Mouse (Mus musculus): ENCODE results near the gene Gpc4. TPM values are rescaled to one million over a fixed set of nuclear protein-coding genes. Genes with fewer than 3 reads are reported as not detected.

Gpc4 gene
- total and polyA plus RNA-seq, 3 experiments = 5.1 to 9.4 TPM; not detected in 1

- Histone ChIP-seq H3K9ac (ENCODE audit: control insufficient read depth, low read depth, low read length, poor library complexity, severe bottlenecking) (no peak overlapping the region), H3K36me3 (ENCODE audit: control insufficient read depth in 1 of 2, insufficient read depth in 2 of 2, low read length in 2 of 2) (no peaks in the 10 kb centered on the region), H3K4me3 (ENCODE audit: control insufficient read depth in 1 of 2, insufficient read depth in 1 of 2, low read depth in 2 of 2, low read length in 2 of 2) (no peak overlapping the region), H3K27me3 (ENCODE audit: control insufficient read depth in 1 of 2, insufficient read depth in 2 of 2, low read length in 2 of 2) (no peaks in the 10 kb centered on the region), H3K9me3 (replicated peaks; ENCODE audit: insufficient read depth, low read length) (no peaks in the 10 kb centered on the region), H3K4me1 (ENCODE audit: control insufficient read depth in 1 of 2, insufficient read depth in 2 of 2, low read length in 2 of 2) (no peaks in the 10 kb centered on the region), H3K79me2 (ENCODE audit: control insufficient read depth, insufficient read depth, low read length, poor library complexity) (no peaks in the 10 kb centered on the region), H3K27ac (ENCODE audit: control insufficient read depth, low read depth, low read length) (no peak overlapping the region)
- no peak for TF ChIP-seq GABPA (IDR thresholded peaks at IDR 0.05; ENCODE audit: low read depth, low read length)
- no peak for TF ChIP-seq BHLHE40 (IDR thresholded peaks at IDR 0.05; ENCODE audit: borderline replicate concordance, low read depth, low read length)
- no peak for TF ChIP-seq RCOR1 (IDR thresholded peaks at IDR 0.05; ENCODE audit: low read depth, low read length)
- no peak for TF ChIP-seq POLR2AphosphoS5 (IDR thresholded peaks at IDR 0.05; ENCODE audit: borderline replicate concordance, low read depth, low read length)
- DNase-seq (ENCODE audit: low read depth, low spot score) = no peak
Observed at GRCm38 (mm10) chrX:52053416-52053815, 111.6 kb downstream of the Gpc4 start.

GRCm38 (mm10) chrX:52052011-52052410 lies 113.0 kb downstream of the Gpc4 start:
- no peak for DNase-seq (ENCODE audit: low read depth, low spot score)
- Histone ChIP-seq H3K4me3 (ENCODE audit: control insufficient read depth in 1 of 2, insufficient read depth in 1 of 2, low read depth in 2 of 2, low read length in 2 of 2) (no peak overlapping the region), H3K9ac (ENCODE audit: control insufficient read depth, low read depth, low read length, poor library complexity, severe bottlenecking) (no peak overlapping the region), H3K9me3 (replicated peaks; ENCODE audit: insufficient read depth, low read length) (no peaks in the 10 kb centered on the region), H3K36me3 (ENCODE audit: control insufficient read depth in 1 of 2, insufficient read depth in 2 of 2, low read length in 2 of 2) (no peaks in the 10 kb centered on the region), H3K27ac (ENCODE audit: control insufficient read depth, low read depth, low read length) (no peak overlapping the region), H3K27me3 (ENCODE audit: control insufficient read depth in 1 of 2, insufficient read depth in 2 of 2, low read length in 2 of 2) (no peaks in the 10 kb centered on the region), H3K4me1 (ENCODE audit: control insufficient read depth in 1 of 2, insufficient read depth in 2 of 2, low read length in 2 of 2) (no peaks in the 10 kb centered on the region), H3K79me2 (ENCODE audit: control insufficient read depth, insufficient read depth, low read length, poor library complexity) (no peaks in the 10 kb centered on the region)
- TF ChIP-seq E2F4 (IDR thresholded peaks at IDR 0.05; ENCODE audit: borderline replicate concordance, low read depth, low read length) (no peak), UBTF (IDR thresholded peaks at IDR 0.05; ENCODE audit: borderline replicate concordance, insufficient read depth, low read depth, low read length) (no peak), NELFE (IDR thresholded peaks at IDR 0.05; ENCODE audit: low read depth, low read length) (no peak), SIN3A (IDR thresholded peaks at IDR 0.05; ENCODE audit: low read length) (no peak), ZNF384 (IDR thresholded peaks at IDR 0.05; ENCODE audit: low read depth, low read length) (no peak), MAX (IDR thresholded peaks at IDR 0.05; ENCODE audit: low read length) (no peak)

GRCm38 (mm10) chrX:52050941-52051340 lies 114.1 kb downstream of the Gpc4 start:
- H3K27me3 ChIP-seq (ENCODE audit: control insufficient read depth in 1 of 2, insufficient read depth in 2 of 2, low read length in 2 of 2) = no peaks in the 10 kb centered on the region
- no peak overlapping the region for H3K4me3 ChIP-seq (ENCODE audit: control insufficient read depth in 1 of 2, insufficient read depth in 1 of 2, low read depth in 2 of 2, low read length in 2 of 2)
- H3K27ac ChIP-seq (ENCODE audit: control insufficient read depth, low read depth, low read length) = no peak overlapping the region
- H3K9me3 ChIP-seq (replicated peaks; ENCODE audit: insufficient read depth, low read length) = no peaks in the 10 kb centered on the region
- no peak overlapping the region for H3K9ac ChIP-seq (ENCODE audit: control insufficient read depth, low read depth, low read length, poor library complexity, severe bottlenecking)
- H3K36me3 ChIP-seq (ENCODE audit: control insufficient read depth in 1 of 2, insufficient read depth in 2 of 2, low read length in 2 of 2) = no peaks in the 10 kb centered on the region
- no peaks in the 10 kb centered on the region for H3K4me1 ChIP-seq (ENCODE audit: control insufficient read depth in 1 of 2, insufficient read depth in 2 of 2, low read length in 2 of 2)
- no peaks in the 10 kb centered on the region for H3K79me2 ChIP-seq (ENCODE audit: control insufficient read depth, insufficient read depth, low read length, poor library complexity)
- DNase-seq (ENCODE audit: low read depth, low spot score) = no peak
- no peak for TF ChIP-seq UBTF (IDR thresholded peaks at IDR 0.05; ENCODE audit: borderline replicate concordance, insufficient read depth, low read depth, low read length)
- no peak for TF ChIP-seq ZMIZ1 (IDR thresholded peaks at IDR 0.05; ENCODE audit: low read depth, low read length)
- TF ChIP-seq MAX (IDR thresholded peaks at IDR 0.05; ENCODE audit: low read length) = no peak
- TF ChIP-seq KAT2A (conservative IDR thresholded peaks at IDR 0.05; ENCODE audit: low read depth, low read length) = no peak
- no peak for TF ChIP-seq TBP (IDR thresholded peaks at IDR 0.05; ENCODE audit: low read depth, low read length)
- TF ChIP-seq CHD2 (IDR thresholded peaks at IDR 0.05; ENCODE audit: low read length) = no peak
- TF ChIP-seq ZKSCAN1 (IDR thresholded peaks at IDR 0.05; ENCODE audit: low read depth, low read length) = no peak
- no peak for TF ChIP-seq USF1 (IDR thresholded peaks at IDR 0.05; ENCODE audit: low read depth, low read length)
- TF ChIP-seq ETS1 (IDR thresholded peaks at IDR 0.05; ENCODE audit: low read depth, low read length) = no peak
- TF ChIP-seq POLR2A (IDR thresholded peaks at IDR 0.05; ENCODE audit: control insufficient read depth in 1 of 2, insufficient read depth in 1 of 2, low read depth in 1 of 2, low read length in 2 of 2, poor library complexity in 1 of 2) = no peak
- no peak for TF ChIP-seq JUND (IDR thresholded peaks at IDR 0.05; ENCODE audit: low read depth, low read length)
- TF ChIP-seq TCF12 (IDR thresholded peaks at IDR 0.05; ENCODE audit: low read depth, low read length) = no peak
- TF ChIP-seq MYB (IDR thresholded peaks at IDR 0.05; ENCODE audit: low read depth, low read length) = no peak
- no peak for TF ChIP-seq NRF1 (IDR thresholded peaks at IDR 0.05; ENCODE audit: insufficient read depth, low read depth, low read length, poor library complexity, severe bottlenecking)
- TF ChIP-seq CHD1 (IDR thresholded peaks at IDR 0.05; ENCODE audit: low read depth, low read length) = no peak
- TF ChIP-seq MXI1 (IDR thresholded peaks at IDR 0.05; ENCODE audit: low read depth, low read length) = no peak
- TF ChIP-seq MAZ (IDR thresholded peaks at IDR 0.05; ENCODE audit: low read depth, low read length) = no peak
- TF ChIP-seq MYC (IDR thresholded peaks at IDR 0.05; ENCODE audit: low read depth, low read length) = no peak
- TF ChIP-seq ZNF384 (IDR thresholded peaks at IDR 0.05; ENCODE audit: low read depth, low read length) = no peak
- TF ChIP-seq HCFC1 (IDR thresholded peaks at IDR 0.05; ENCODE audit: low read depth, low read length) = no peak

Data from MEL (cell line).